Mouse (Mus musculus): Measurements from ENCODE around the gene Armh3.
A peak's percentile ranks its signal among the peaks of the same experiment; 100 is the strongest.

Armh3 gene

GRCm38 (mm10) chr19:45991171-45991570 lies 7.1 kb downstream of the Armh3 start:
- no peak for DNase-seq (ENCODE audit: low spot score)

GRCm38 (mm10) chr19:45988238-45988637 lies 10.1 kb downstream of the Armh3 start:
- no peak for DNase-seq (ENCODE audit: low spot score)

GRCm38 (mm10) chr19:45984379-45984778 lies 13.9 kb downstream of the Armh3 start:
- DNase-seq (ENCODE audit: low spot score) = no peak

GRCm38 (mm10) chr19:45960770-45961169 lies 37.5 kb downstream of the Armh3 start:
- no peak for DNase-seq (ENCODE audit: low spot score)

GRCm38 (mm10) chr19:45956736-45957135 lies 41.6 kb downstream of the Armh3 start:
- no peak for DNase-seq (ENCODE audit: low spot score)

- DNase-seq (ENCODE audit: low spot score) = no peak
Observed at GRCm38 (mm10) chr19:45953286-45953685, 45.0 kb downstream of the Armh3 start.

GRCm38 (mm10) chr19:45949236-45949635 lies 49.1 kb downstream of the Armh3 start:
- DNase-seq (ENCODE audit: low spot score) = no peak

- DNase-seq (ENCODE audit: low spot score) = no peak
Observed at GRCm38 (mm10) chr19:45947764-45948163, 50.5 kb downstream of the Armh3 start.

- DNase-seq (ENCODE audit: low spot score) = no peak
Observed at GRCm38 (mm10) chr19:45947286-45947685, 51.0 kb downstream of the Armh3 start.

GRCm38 (mm10) chr19:45946541-45946940 lies 51.7 kb downstream of the Armh3 start:
- no peak for DNase-seq (ENCODE audit: low spot score)

- no peak for DNase-seq (ENCODE audit: low spot score)
Observed at GRCm38 (mm10) chr19:45945986-45946385, 52.3 kb downstream of the Armh3 start.

- DNase-seq (ENCODE audit: low spot score) = no peak
Observed at GRCm38 (mm10) chr19:45943758-45944157, 54.5 kb downstream of the Armh3 start.

- peak; percentile 41 for DNase-seq (ENCODE audit: low spot score)
Observed at GRCm38 (mm10) chr19:45938064-45938463, 60.2 kb downstream of the Armh3 start.

GRCm38 (mm10) chr19:45937530-45937929 lies 60.8 kb downstream of the Armh3 start:
- DNase-seq (ENCODE audit: low spot score) = no peak

GRCm38 (mm10) chr19:45927236-45927635 lies 71.1 kb downstream of the Armh3 start:
- no peak for DNase-seq (ENCODE audit: low spot score)

GRCm38 (mm10) chr19:45926342-45926741 lies 71.9 kb downstream of the Armh3 start:
- no peak for DNase-seq (ENCODE audit: low spot score)

- no peak for DNase-seq (ENCODE audit: low spot score)
Observed at GRCm38 (mm10) chr19:45920299-45921090, 77.8 kb downstream of the Armh3 start.

- DNase-seq (ENCODE audit: low spot score) = no peak
Observed at GRCm38 (mm10) chr19:45918406-45918805, 79.9 kb downstream of the Armh3 start.

- no peak for DNase-seq (ENCODE audit: low spot score)
Observed at GRCm38 (mm10) chr19:45917856-45918255, 80.4 kb downstream of the Armh3 start.

- DNase-seq (ENCODE audit: low spot score) = no peak
Observed at GRCm38 (mm10) chr19:45916461-45916860, 81.8 kb downstream of the Armh3 start.

GRCm38 (mm10) chr19:45916026-45916425 lies 82.3 kb downstream of the Armh3 start:
- DNase-seq (ENCODE audit: low spot score) = no peak

- no peak for DNase-seq (ENCODE audit: low spot score)
Observed at GRCm38 (mm10) chr19:45913036-45913435, 85.3 kb downstream of the Armh3 start.

- no peak for DNase-seq (ENCODE audit: low spot score)
Observed at GRCm38 (mm10) chr19:45912376-45912775, 85.9 kb downstream of the Armh3 start.

All from ovary, adult 18-20 months (tissue).